Mouse (Mus musculus): ENCODE measurements around the gene Cfap298. TPM values are rescaled to one million over a fixed set of nuclear protein-coding genes. Genes with fewer than 3 reads are reported as not detected.

Cfap298 gene
- 10 to 100 TPM; 33.3 to 37.4 TPM for total RNA-seq (2021)

DNA sequence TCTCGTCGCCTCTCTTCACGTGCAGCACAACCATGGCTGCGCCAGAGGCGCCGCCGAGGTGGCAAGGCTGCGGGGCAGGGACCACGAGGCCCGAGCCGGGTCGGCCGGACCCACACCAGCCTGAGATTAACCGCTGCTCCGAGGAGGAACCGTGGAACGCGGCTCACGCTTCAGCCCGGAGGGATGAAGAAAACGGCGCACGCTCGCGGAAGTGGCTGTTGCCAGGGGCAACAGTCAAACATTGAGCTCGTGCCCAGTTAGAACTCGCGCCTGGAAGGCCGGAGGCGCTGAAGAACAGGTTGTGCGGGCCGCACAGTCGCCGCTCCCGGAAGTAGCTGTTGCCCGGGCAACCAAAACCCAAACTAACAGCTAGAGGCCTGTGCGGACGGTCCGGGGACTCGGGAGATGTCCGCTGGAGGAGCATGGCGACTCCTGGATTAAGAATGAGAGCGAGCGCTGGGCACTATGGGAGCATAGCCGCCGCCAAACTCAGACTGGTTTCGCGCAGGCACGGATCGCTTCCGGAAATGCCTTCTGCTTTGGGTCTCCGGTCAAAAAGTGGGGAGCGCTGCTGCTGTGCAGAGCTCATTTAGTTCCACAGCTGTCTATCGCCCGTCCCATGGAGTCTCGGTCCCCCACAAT, at the start of gene Cfap298:
TSS of gene Cfap298 (minus strand) at position 428 of the 642 bp plus-strand sequence.
- DNase-seq (ENCODE audit: extremely low spot score in 1 of 2, low spot score in 2 of 2) = peak; percentile 93 to 96
- intact Hi-C loops (cut with DNase I) = no loop called here

DNA sequence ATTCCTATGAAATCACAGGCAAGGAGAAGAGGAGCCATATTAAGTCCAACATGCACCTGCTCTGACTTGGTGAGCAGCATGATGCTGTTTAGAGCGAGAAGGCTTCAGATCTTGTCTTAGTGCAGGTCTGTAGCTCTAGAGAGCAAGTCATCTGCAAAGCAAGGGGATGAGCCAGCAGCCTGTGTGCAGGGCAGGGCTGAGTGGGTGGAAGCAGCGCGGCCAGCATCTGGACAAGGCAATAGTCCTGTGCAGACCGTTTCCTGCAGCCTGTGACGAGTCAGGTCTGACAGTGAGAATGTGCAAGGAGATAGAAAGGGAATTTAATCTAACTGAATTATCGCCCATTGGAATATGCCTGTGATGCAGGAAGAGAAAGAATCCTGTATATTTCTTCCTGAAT, 36.1 kb upstream of the Cfap298 start:
- intact Hi-C loops (cut with DNase I) = loop anchor here (5.0 kb wide), 1 partner anchor 61 kb away; no protein-coding TSS in a partner anchor

GRCm38 (mm10) chr16:90966241-90966640, 31.3 kb upstream of the Cfap298 start:
- DNase-seq (ENCODE audit: extremely low spot score in 1 of 2, low spot score in 2 of 2) = no peak
- intact Hi-C loops (cut with DNase I) = no loop called here

More for the DNA sequence above, 36.1 kb upstream of the Cfap298 start:
- DNase-seq (ENCODE audit: extremely low spot score in 1 of 2, low spot score in 2 of 2) = no peak

GRCm38 (mm10) chr16:90964302-90964701, 29.4 kb upstream of the Cfap298 start:
- intact Hi-C loops (cut with DNase I) = no loop called here
- no peak for DNase-seq (ENCODE audit: extremely low spot score in 1 of 2, low spot score in 2 of 2)

DNA sequence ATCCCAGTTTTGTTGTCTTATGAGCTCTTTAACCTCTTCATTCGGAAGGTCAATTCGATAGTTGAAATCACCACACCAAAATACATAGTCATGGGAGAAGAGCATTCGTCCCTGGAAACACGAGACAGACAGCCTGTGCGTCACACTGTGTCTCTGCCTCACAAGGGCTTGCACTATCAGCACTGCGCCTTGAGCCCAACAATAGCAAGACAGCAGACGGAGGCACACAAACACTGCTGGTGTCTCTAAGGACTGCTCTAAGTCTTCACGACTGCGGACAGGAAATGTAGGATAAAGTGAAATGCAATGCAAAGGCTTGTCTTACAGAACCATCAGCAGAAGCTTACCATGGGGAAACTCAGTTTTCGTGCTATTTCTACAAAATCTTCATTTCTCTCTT, 29.0 kb upstream of the Cfap298 start:
- DNase-seq (ENCODE audit: extremely low spot score in 1 of 2, low spot score in 2 of 2) = no peak

DNA sequence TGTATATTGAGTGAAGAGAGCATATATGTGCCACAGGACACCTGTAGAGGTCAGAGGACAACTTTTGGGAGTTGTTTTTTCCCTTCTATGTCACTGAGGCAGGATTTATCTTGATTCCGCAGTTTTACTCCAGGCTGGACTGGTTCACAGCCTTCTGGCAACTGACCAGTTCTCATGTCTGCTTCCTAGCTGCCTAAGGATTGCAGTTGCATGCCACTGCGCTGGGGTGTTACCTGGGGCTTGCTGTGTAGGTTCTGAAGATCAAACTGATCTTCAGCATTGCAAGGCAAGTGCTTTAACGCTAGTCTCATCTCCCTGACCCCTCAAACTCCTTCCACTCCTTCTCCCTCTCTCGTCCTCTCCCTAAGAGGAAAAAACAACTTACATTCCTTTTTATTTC, 28.3 kb upstream of the Cfap298 start:
- no peak for DNase-seq (ENCODE audit: extremely low spot score in 1 of 2, low spot score in 2 of 2)
- intact Hi-C loops (cut with DNase I) = no loop called here

More for the DNA sequence above, 29.0 kb upstream of the Cfap298 start:
- intact Hi-C loops (cut with DNase I) = no loop called here

DNA sequence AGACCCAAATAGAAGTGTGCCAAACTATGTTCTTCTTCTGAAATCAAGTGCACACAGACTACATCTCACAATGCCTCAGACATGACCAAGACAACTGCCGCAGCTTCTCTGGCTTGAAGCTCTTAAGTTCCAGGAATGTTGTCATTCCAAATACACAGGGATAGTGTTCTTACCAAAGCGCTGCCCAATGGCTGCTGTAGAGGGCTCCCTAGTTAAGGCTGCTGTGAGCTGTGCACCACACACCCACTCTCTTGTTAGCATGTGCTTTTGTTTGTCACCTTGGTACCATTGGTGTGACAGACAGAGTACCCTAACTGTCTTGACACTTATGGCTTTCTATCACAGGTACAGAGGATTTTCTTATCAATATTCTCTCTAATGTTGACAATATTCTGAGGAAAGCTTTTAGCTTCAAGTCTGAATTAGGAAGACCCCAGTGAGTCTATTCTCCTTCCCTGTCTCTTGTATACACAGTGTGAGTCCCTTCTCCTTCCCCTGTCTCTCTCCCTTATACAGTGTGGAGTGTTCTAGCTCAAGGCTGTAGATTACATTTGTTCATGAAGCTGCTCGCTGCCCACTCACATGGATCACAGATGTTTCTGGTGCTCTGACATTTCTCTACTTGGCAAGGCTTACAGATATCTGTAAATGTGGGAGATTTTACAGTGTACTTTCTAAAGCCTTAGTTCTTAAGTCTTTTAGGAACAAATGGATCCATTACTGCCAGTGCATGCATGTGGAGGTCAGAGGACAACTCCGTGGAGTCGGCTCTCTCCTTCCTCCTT, 23.6 kb upstream of the Cfap298 start:
- intact Hi-C loops (cut with DNase I) = loop anchor here (10.0 kb wide), 1 partner anchor 56 kb away; the partner anchor contains the start of gene Synj1
- no peak for DNase-seq (ENCODE audit: extremely low spot score in 1 of 2, low spot score in 2 of 2)

DNA sequence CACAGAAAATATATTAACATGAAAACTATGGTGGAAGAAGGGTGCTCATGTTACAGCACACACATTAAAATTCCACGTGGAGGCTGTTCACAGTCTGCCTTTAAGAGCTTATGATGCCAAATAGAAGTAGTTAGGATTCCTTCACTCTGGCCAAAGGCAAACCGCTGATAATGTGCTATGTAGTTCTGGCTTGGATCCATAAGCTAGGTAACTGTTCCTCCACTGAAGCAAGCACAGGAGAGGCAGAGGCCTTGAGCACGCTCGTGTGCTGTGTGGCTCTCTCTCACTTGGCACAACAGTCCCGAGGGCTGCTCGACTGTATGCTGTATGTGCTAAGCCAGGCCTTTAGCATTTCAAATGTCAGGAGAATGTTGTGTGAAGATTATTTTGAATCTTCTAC, 20.6 kb upstream of the Cfap298 start:
- no peak for DNase-seq (ENCODE audit: extremely low spot score in 1 of 2, low spot score in 2 of 2)
- intact Hi-C loops (cut with DNase I) = loop anchor here (10.0 kb wide), 1 partner anchor 59 kb away; the partner anchor contains the start of gene Synj1

- intact Hi-C loops (cut with DNase I) = loop anchor here (10.0 kb wide), 1 partner anchor 61 kb away; the partner anchor contains the start of gene Synj1
- DNase-seq (ENCODE audit: extremely low spot score in 1 of 2, low spot score in 2 of 2) = no peak
Measured at GRCm38 (mm10) chr16:90953770-90954169, 18.9 kb upstream of the Cfap298 start.

DNA sequence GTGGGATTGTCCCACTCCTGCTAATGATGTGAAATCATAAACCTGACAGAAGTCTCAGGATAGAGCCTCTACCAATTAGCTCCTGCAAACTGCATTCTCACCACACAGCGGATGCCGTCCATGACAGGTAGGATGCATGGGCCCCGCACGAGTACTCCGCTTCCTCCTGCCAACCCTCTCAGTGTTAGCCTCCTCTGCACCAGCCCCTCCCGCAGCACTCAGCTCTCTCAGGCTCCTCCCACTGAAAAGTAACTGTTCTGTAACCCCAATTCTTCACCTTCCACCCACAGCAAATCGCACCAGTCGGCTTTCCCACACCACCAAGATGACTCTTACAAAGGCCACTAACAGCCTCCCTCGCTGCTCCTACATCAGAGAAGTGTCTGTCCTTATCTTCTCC, 18.2 kb upstream of the Cfap298 start:
- intact Hi-C loops (cut with DNase I) = loop anchor here (10.0 kb wide), 1 partner anchor 62 kb away; the partner anchor contains the start of gene Synj1
- no peak for DNase-seq (ENCODE audit: extremely low spot score in 1 of 2, low spot score in 2 of 2)

DNA sequence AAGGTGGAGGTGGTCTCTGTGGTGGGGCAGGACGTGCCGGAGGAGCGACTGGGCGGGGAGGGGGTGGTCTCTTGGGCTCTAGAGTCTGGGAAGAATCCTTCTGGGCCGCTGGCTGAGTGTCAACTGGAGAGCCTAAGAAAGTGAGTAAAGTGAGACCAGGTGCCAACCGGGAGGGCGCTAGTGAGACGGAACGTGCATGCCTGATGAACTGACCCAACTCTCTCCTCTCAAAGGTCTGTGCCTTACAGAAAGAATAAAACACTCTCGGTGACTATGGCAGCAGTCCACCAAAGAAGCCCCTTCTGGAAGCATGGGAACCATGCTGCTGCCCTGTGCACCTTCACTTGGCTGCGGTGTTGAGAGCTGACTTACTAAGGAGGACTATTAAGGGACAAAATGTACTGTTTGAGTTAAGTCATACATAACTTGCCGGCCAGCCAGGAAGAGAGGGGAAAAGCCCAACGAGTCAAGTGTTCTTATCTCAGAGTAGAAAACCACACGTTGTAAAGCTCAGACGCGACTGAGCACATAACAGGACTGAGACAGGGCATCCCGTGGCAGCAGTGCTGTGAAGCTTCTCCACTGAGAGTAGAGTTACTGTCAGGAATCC, 15.5 kb upstream of the Cfap298 start:
- intact Hi-C loops (cut with DNase I) = loop anchor here (10.0 kb wide), 1 partner anchor 64 kb away; the partner anchor contains the start of gene Synj1
- DNase-seq (ENCODE audit: extremely low spot score in 1 of 2, low spot score in 2 of 2) = no peak

DNA sequence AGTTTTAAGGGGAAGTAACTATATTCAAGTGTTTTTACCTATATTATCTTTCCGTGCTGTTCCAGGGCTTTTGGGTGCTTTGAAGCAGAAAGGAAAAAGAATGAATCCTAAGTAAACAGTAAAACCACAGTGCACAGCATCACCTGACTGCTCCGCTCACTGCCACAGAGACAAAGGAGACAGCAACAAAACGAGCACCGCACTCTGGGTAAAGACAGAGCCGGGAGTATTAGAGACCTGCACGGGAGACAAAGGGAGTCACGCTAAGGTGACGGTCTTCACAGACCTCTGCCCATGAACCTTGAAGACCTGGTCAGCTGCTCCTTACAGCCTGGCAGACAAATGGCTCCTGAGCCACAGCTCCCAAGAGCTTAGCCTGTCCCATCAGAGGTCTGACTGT, 12.1 kb upstream of the Cfap298 start:
- no peak for DNase-seq (ENCODE audit: extremely low spot score in 1 of 2, low spot score in 2 of 2)
- intact Hi-C loops (cut with DNase I) = no loop called here

- DNase-seq (ENCODE audit: extremely low spot score in 1 of 2, low spot score in 2 of 2) = no peak
- intact Hi-C loops (cut with DNase I) = loop anchor here (5.0 kb wide), 1 partner anchor 36 kb away; no protein-coding TSS in a partner anchor
Measured at GRCm38 (mm10) chr16:90941246-90941645, 6.3 kb upstream of the Cfap298 start.

DNA sequence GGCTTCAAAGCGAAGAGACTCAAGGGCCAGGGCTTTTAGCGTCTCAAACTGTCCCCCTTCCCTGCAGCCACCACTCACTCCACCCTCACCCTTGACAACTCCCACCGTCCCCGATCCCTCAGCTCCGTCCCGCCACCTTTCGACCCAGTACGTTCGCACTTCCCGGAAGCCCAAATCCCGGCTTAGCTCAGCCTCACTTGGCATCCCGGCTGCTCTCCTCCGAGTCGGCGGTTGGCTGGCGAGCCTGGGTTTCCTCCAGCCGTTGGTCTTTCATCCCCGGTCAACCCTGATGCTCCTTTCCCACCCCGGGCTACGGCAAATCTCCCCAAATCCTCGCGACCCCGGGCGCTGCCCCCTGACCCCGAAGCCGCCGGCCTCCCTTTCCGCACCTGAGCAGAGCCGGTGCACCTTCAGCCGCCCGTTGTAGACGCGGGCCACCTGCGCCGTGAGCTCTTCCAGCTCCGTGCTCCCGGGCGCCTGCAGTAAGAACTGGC, 674 bp downstream of the Cfap298 start:
- DNase-seq (ENCODE audit: extremely low spot score in 1 of 2, low spot score in 2 of 2) = peak; percentile 47 to 83
- intact Hi-C loops (cut with DNase I) = no loop called here

DNA sequence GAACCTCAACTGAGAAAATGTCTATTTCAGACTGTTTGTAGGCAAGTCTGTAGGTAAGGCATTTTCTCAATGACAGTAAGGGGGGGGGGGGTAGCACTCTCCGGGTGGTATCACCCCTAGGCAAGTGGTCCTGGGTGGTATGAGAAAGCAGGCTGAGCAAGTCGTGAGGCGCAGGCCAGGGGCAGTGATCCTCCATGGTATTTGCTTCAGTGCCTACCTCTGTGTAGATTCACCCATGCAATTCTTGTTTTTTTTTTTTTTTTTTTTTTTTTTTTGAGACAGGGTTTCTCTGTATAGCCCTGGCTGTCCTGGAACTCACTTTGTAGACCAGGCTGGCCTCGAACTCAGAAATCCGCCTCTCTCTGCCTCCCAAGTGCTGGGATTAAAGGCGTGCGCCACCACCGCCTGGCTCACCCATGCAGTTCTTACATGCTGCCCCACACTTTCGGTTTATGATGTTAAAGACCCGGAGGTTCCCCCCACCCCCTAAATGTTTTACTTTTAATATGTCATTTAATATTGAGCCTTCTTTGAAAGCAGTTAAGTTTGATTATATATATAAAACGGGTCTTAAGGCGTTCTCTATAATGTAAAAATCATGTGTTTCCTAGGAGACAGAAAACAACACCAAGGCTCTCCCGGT, 1.3 kb downstream of the Cfap298 start:
- no peak for DNase-seq (ENCODE audit: extremely low spot score in 1 of 2, low spot score in 2 of 2)
- intact Hi-C loops (cut with DNase I) = no loop called here

DNA sequence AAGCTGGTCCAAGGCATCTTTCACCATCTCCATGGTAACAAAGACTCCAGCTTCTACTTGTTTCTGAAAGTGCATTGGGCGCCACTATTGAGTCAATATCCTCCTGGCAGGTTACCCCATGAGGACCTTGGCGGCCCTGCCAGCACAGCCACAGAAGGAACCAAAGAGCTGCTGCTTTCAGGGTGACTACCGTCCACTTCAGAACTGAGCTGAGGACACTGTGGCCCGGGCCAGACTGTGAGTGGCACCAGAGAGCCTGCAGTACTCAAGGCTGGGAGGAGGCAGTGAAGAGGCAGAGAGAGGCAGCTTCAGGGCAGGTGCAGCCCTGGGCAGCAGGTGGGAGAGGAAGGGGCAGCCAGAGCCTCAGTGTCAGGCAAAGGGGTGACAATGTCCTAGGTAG, 7.5 kb downstream of the Cfap298 start:
- no peak for DNase-seq (ENCODE audit: extremely low spot score in 1 of 2, low spot score in 2 of 2)
- intact Hi-C loops (cut with DNase I) = loop anchor here (5.0 kb wide), 2 partner anchors 95 to 615 kb away; no protein-coding TSS in a partner anchor

DNA sequence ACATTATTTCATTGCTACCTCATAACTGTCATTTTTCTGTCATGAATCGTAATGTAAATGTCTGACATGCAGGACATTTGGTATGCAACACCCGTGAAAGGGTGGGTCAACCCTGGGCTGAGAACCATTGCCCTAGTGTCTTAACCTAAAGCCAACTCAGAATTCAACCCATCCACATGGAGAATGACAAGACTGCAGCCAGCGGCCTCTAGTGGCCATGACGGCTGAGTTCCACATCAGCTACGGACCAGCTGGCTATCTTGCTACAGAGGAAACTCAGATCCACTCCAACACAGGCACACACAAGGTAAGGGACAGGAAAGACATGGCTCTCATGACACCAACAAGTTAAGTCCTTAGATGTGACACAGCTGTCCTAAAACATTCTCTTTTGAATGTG, 9.5 kb downstream of the Cfap298 start:
- intact Hi-C loops (cut with DNase I) = loop anchor here (5.0 kb wide), 2 partner anchors 93 to 613 kb away; no protein-coding TSS in a partner anchor
- DNase-seq (ENCODE audit: extremely low spot score in 1 of 2, low spot score in 2 of 2) = peak; percentile 57 to 75

GRCm38 (mm10) chr16:90924606-90925370, 10.1 kb downstream of the Cfap298 start:
- intact Hi-C loops (cut with DNase I) = loop anchor here (5.0 kb wide), 2 partner anchors 92 to 612 kb away; no protein-coding TSS in a partner anchor
- DNase-seq (ENCODE audit: extremely low spot score in 1 of 2, low spot score in 2 of 2) = peak in 1 of 2 experiments; percentile 71

All from left cerebral cortex, postnatal 10 days (tissue).